Mouse (Mus musculus): Measurements from ENCODE around the gene Stx8. TPM values are rescaled to one million over a fixed set of nuclear protein-coding genes. Genes with fewer than 3 reads are reported as not detected.

Gene Stx8
- polyA plus RNA-seq, 1 experiment from 2014 or later: 59.4 TPM

GRCm38 (mm10) chr11:68023811-68024369 is 57.9 kb downstream of the Stx8 start:
- ATAC-seq (ENCODE audit: low FRiP score, low read depth): no peak
- H3K27ac ChIP-seq: no peak overlapping the region
- no peak overlapping the region for H3K9ac ChIP-seq
- peaks cover 17% of the 10 kb centered on the region for H3K4me1 ChIP-seq
- no peak overlapping the region for H3K4me2 ChIP-seq (replicated peaks)
- no peaks in the 10 kb centered on the region for H3K9me3 ChIP-seq
- no peaks in the 10 kb centered on the region for H3K27me3 ChIP-seq
- H3K36me3 ChIP-seq: peaks cover 4% of the 10 kb centered on the region; the same call in 1 of the 2 replicates
- H3K4me3 ChIP-seq: no peak overlapping the region
- 81% methylated on average over 8 of the region's 8 CpGs for WGBS

GRCm38 (mm10) chr11:68026590-68026989 is 60.6 kb downstream of the Stx8 start:
- Histone ChIP-seq H3K4me2 (replicated peaks) (no peak overlapping the region), H3K27me3 (no peaks in the 10 kb centered on the region), H3K4me1 (peaks cover 10% of the 10 kb centered on the region; the same call in 1 of the 2 replicates), H3K9me3 (no peaks in the 10 kb centered on the region), H3K4me3 (no peak overlapping the region), H3K36me3 (peaks cover 4% of the 10 kb centered on the region; the same call in 1 of the 2 replicates), H3K27ac (no peak overlapping the region), H3K9ac (no peak overlapping the region)
- ATAC-seq (ENCODE audit: low FRiP score, low read depth): no peak
- 82% methylated on average over 5 of the region's 5 CpGs for WGBS

DNA sequence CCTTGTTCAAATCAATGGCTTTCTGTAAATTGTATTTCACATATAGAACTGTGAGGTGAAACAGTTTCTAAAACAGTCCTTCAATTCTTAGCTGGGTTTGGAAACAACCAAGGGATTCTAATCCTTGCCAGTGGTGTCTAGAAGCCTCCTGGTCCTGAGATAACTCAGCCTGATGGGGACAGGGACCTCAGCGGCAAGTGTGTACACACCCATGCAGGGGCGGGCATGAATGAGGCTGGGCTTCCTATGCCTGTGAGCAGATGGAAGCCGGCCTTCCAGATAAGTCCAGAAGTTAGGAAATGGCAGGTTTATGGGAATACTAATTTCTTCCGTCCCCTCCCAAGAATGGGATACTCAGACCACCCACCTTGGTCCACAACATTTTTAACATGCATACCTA is 63.1 kb downstream of the Stx8 start:
- 52% methylated on average over 4 of the region's 4 CpGs for WGBS
- Histone ChIP-seq H3K27ac (no peak overlapping the region), H3K9me3 (no peaks in the 10 kb centered on the region), H3K4me3 (no peak overlapping the region), H3K36me3 (no peaks in the 10 kb centered on the region), H3K27me3 (no peaks in the 10 kb centered on the region), H3K4me2 (replicated peaks) (no peak overlapping the region), H3K4me1 (peaks cover 7% of the 10 kb centered on the region; the same call in 1 of the 2 replicates), H3K9ac (no peak overlapping the region)
- ATAC-seq (ENCODE audit: low FRiP score, low read depth): no peak

GRCm38 (mm10) chr11:68029871-68030270 is 63.9 kb downstream of the Stx8 start:
- H3K4me3 ChIP-seq: no peak overlapping the region
- no peaks in the 10 kb centered on the region for H3K9me3 ChIP-seq
- no peak overlapping the region for H3K4me2 ChIP-seq (replicated peaks)
- no peak for ATAC-seq (ENCODE audit: low FRiP score, low read depth)
- WGBS: 23% methylated on average over 3 of the region's 3 CpGs
- H3K27me3 ChIP-seq: no peaks in the 10 kb centered on the region
- no peak overlapping the region for H3K27ac ChIP-seq
- no peaks in the 10 kb centered on the region for H3K36me3 ChIP-seq
- H3K4me1 ChIP-seq: peaks cover 7% of the 10 kb centered on the region; the same call in 1 of the 2 replicates
- no peak overlapping the region for H3K9ac ChIP-seq

- H3K27me3 ChIP-seq: no peaks in the 10 kb centered on the region
- H3K4me3 ChIP-seq: no peak overlapping the region
- no peaks in the 10 kb centered on the region for H3K9me3 ChIP-seq
- no peak for ATAC-seq (ENCODE audit: low FRiP score, low read depth)
- no peak overlapping the region for H3K9ac ChIP-seq
- H3K4me1 ChIP-seq: peaks cover 10% of the 10 kb centered on the region; the same call in 1 of the 2 replicates
- WGBS: 88% methylated on average over 1 of the region's 1 CpGs
- no peaks in the 10 kb centered on the region for H3K36me3 ChIP-seq
- H3K27ac ChIP-seq: no peak overlapping the region
- no peak overlapping the region for H3K4me2 ChIP-seq (replicated peaks)
Observed at GRCm38 (mm10) chr11:68030771-68031170, 64.8 kb downstream of the Stx8 start.

DNA sequence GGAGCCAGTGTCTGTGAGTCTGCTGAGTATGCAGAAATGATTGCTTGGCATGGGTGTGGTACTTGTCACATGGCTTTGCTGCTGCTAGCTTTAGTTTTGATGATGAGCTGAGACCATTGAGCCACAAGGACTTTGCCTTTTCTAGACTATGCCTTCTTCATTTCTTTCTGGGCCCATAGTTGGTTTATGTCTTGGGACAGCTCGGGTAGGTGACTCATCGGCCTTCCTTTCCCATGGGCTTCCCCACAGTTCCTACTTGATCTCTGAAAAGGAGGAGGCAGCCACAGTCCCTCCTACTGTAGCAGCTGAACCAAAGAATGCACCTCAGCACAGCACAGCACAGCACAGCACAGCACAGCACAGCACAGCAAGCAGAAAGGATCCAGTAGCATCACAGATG is 66.5 kb downstream of the Stx8 start:
- Histone ChIP-seq H3K27ac (no peak overlapping the region), H3K4me3 (no peak overlapping the region), H3K9me3 (no peaks in the 10 kb centered on the region), H3K9ac (no peak overlapping the region), H3K4me2 (replicated peaks) (no peak overlapping the region), H3K36me3 (no peaks in the 10 kb centered on the region), H3K27me3 (no peaks in the 10 kb centered on the region), H3K4me1 (peaks cover 25% of the 10 kb centered on the region)
- no peak for ATAC-seq (ENCODE audit: low FRiP score, low read depth)
- 79% methylated on average over 2 of the region's 2 CpGs for WGBS

DNA sequence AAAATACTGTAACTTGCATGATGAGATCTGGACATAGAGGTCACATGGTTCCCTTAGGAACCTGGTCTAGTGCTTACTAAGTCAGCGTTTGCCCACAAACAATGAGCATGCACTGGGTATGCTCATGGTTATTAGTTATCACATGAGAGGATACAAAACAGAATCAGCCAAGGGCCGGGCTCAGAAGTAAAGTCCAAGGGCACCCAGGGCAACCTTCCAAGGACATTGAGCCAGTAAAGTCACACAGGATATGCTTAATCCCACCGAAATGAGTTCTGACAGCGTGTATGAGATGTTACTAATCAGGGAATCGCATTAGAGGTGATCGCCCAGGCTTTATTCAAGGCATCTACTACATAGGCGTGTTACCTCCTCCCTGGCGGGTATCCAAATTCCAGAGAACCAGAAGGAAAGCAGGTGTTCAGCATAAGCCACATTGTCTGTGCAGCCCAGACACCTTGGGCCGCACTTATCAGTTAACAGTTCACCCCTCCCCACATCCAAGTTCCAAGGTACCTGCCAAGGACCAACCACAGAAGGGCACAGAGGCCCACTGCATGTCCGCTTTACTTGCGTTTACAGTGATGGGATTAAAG is 67.4 kb downstream of the Stx8 start:
- ATAC-seq (ENCODE audit: low FRiP score, low read depth): no peak
- Histone ChIP-seq H3K27ac (no peak overlapping the region), H3K4me2 (replicated peaks) (no peak overlapping the region), H3K9me3 (no peaks in the 10 kb centered on the region), H3K27me3 (no peaks in the 10 kb centered on the region), H3K4me3 (no peak overlapping the region), H3K36me3 (no peaks in the 10 kb centered on the region), H3K4me1 (peaks cover 25% of the 10 kb centered on the region), H3K9ac (no peak overlapping the region)
- 82% methylated on average over 11 of the region's 11 CpGs for WGBS

DNA sequence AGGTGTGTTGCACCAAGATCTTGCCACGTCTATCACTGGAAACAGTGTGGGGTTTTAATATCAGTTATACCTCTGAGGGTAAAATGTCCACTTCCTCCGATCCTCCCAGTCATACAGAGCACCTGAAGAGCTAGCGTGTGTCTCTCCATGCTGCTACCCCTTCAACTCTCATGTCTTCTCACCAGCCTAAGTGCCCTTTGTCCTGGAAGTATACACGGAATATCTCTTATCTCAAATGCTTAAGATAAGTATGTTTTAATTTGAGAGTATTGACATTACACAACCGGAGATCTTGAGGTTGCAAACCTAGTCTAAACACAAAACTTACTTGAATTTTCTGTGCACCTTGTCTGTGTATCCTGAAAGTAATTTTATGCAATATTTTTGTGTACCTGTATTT is 68.4 kb downstream of the Stx8 start:
- Histone ChIP-seq H3K4me2 (replicated peaks) (no peak overlapping the region), H3K4me1 (peaks cover 28% of the 10 kb centered on the region), H3K4me3 (no peak overlapping the region), H3K9ac (no peak overlapping the region), H3K27ac (no peak overlapping the region), H3K9me3 (no peaks in the 10 kb centered on the region), H3K27me3 (no peaks in the 10 kb centered on the region), H3K36me3 (no peaks in the 10 kb centered on the region)
- no peak for ATAC-seq (ENCODE audit: low FRiP score, low read depth)
- WGBS: 95% methylated on average over 5 of the region's 5 CpGs

GRCm38 (mm10) chr11:68035303-68035891 is 69.4 kb downstream of the Stx8 start:
- Histone ChIP-seq H3K9ac (no peak overlapping the region), H3K27me3 (no peaks in the 10 kb centered on the region), H3K4me3 (no peak overlapping the region), H3K4me1 (peaks cover 28% of the 10 kb centered on the region), H3K9me3 (no peaks in the 10 kb centered on the region), H3K27ac (no peak overlapping the region), H3K4me2 (replicated peaks) (no peak overlapping the region), H3K36me3 (no peaks in the 10 kb centered on the region)
- ATAC-seq (ENCODE audit: low FRiP score, low read depth): no peak
- 82% methylated on average over 4 of the region's 4 CpGs for WGBS

GRCm38 (mm10) chr11:68036133-68036959 is 70.4 kb downstream of the Stx8 start:
- H3K4me3 ChIP-seq: no peak overlapping the region
- peaks cover 28% of the 10 kb centered on the region for H3K4me1 ChIP-seq
- peak; percentile 51; the same call in 1 of the 2 replicates for ATAC-seq (ENCODE audit: low FRiP score, low read depth)
- no peaks in the 10 kb centered on the region for H3K9me3 ChIP-seq
- H3K27me3 ChIP-seq: no peaks in the 10 kb centered on the region
- H3K4me2 ChIP-seq (replicated peaks): peak overlapping the region; percentile 21
- WGBS: 43% methylated on average over 20 of the region's 20 CpGs
- H3K36me3 ChIP-seq: no peaks in the 10 kb centered on the region
- no peak overlapping the region for H3K9ac ChIP-seq
- no peak overlapping the region for H3K27ac ChIP-seq

DNA sequence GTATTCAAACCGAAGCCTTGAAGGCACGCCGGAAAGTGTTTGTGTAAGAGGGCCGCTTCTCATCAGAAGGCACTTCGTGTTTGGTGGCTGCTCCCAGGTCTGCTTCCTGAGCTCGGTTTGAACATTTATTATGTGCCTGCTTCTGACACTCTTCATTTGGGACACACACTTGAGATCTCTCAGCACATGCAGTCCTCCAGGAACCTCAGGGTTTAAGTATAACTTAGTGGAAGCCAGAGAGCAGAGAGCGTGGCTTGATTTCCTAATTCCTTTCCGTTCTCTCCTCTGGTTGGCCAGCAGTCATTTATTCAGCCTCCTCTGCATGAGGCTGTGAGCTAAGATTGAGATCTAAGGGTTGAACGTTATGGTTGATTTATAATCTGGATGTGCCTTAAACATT is 71.1 kb downstream of the Stx8 start:
- ATAC-seq (ENCODE audit: low FRiP score, low read depth): no peak
- Histone ChIP-seq H3K27me3 (no peaks in the 10 kb centered on the region), H3K36me3 (no peaks in the 10 kb centered on the region), H3K4me3 (no peak overlapping the region), H3K4me1 (peaks cover 28% of the 10 kb centered on the region), H3K4me2 (replicated peaks) (no peak overlapping the region), H3K9ac (no peak overlapping the region), H3K9me3 (no peaks in the 10 kb centered on the region), H3K27ac (no peak overlapping the region)
- WGBS: 61% methylated on average over 9 of the region's 9 CpGs

GRCm38 (mm10) chr11:68038101-68038500 is 72.1 kb downstream of the Stx8 start:
- no peak for ATAC-seq (ENCODE audit: low FRiP score, low read depth)
- no peak overlapping the region for H3K9ac ChIP-seq
- H3K4me1 ChIP-seq: peaks cover 24% of the 10 kb centered on the region
- H3K27ac ChIP-seq: no peak overlapping the region
- no peaks in the 10 kb centered on the region for H3K9me3 ChIP-seq
- WGBS: 68% methylated on average over 2 of the region's 2 CpGs
- no peak overlapping the region for H3K4me3 ChIP-seq
- no peaks in the 10 kb centered on the region for H3K27me3 ChIP-seq
- H3K4me2 ChIP-seq (replicated peaks): no peak overlapping the region
- H3K36me3 ChIP-seq: no peaks in the 10 kb centered on the region

Measured in limb, embryonic 13.5 days (tissue).